Mouse (Mus musculus) adrenal gland, adult 10 weeks (tissue): ENCODE measurements around the gene Poldip3. TPM values are rescaled to one million over a fixed set of nuclear protein-coding genes. Genes with fewer than 3 reads are reported as not detected.

Source experiments
- polyA plus RNA-seq: library from polyadenylated mRNA; stranded (reverse); fragments of 350-450 nt; fragmentation: Illumina TruSeq; extraction: RNeasy Lipid Tissue Mini Kit (QIAGEN cat#74804); gene quantifications from one replicate; pipeline ENCODE4 v1.2.3, GENCODE M21; 2014; ENCODE audit warnings: low read depth, low replicate concordance

Poldip3 gene
- polyA plus RNA-seq: 16.3 TPM

GRCm38 (mm10) chr15:83149196-83150072 is at the start of gene Poldip3:
TSS of gene Poldip3 (minus strand) at chr15:83149384.

DNA sequence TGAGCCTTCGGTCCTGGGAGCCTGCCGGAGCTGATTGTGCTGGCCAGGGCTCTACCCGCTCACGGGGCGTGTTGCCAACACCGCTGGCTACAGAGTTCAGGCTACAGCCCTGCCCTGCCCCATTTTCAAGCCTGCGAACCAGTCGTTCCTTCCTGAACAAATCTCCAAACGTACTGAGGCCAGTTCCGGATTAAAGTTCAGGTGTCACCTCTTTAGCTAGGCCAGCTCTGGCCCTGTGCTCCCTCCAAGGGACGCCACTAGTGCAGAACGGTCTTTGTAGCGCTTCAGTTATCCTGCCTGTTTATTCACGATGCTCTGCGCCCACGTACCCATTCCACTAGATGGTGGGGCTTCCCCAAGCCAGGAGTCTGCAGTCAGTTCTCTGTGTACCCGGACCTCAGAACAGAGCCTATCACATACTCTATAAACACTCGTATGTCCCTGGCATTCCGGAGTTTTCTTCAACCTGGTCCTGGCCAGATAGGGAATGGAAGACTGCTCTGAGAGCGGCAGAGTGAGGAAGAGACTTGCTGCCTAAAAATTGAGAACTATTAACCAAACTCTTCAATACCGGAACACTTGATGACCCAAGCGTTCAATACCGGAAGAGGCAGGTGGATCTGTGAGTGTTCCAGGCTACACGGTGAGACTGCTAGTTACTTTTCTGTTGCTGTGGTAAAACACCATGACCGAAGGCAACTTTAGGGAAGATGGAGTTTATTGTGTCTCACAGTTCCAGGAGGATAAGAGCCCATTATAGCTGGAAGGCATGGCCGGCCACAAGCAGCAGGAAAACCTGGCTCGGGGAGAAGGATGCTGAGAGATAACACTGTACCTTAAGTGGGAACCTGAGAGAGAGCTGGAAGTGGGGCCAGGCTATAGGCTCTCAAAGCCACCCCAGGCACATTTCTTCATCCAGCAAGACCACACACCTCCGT is 23.6 kb upstream of the Poldip3 start, which contains the start of gene Cyb5r3:
Cyb5r3 (minus strand) TSS at position 101 of the 938 bp plus-strand sequence.

GRCm38 (mm10) chr15:83122566-83123145 is 26.5 kb downstream of the Poldip3 start, which contains the start of gene Rrp7a:
TSS of gene Rrp7a (minus strand) at chr15:83122801.

GRCm38 (mm10) chr15:83089429-83089605 is 59.9 kb downstream of the Poldip3 start, which contains the start of gene Serhl:
TSS of gene Serhl (plus strand) at chr15:83089506.

Other genes with a start within 250 kb of the Poldip3 start
- 24.0 TPM for gene Tcf20, start 161.5 kb downstream of the Poldip3 start, polyA plus RNA-seq
- 0.41 TPM for gene Nfam1, start 116.1 kb downstream of the Poldip3 start, polyA plus RNA-seq
- gene Serhl, start 59.9 kb downstream of the Poldip3 start, polyA plus RNA-seq: 5.2 TPM
- gene Rrp7a, start 26.6 kb downstream of the Poldip3 start, polyA plus RNA-seq: 0.93 TPM
- 172 TPM for gene Cyb5r3, start 23.2 kb upstream of the Poldip3 start, polyA plus RNA-seq
- gene A4galt, start 102.4 kb upstream of the Poldip3 start, polyA plus RNA-seq: 0.93 TPM
- 13.2 TPM for gene Arfgap3, start 200.9 kb upstream of the Poldip3 start, polyA plus RNA-seq